In the genomic region with DNA sequence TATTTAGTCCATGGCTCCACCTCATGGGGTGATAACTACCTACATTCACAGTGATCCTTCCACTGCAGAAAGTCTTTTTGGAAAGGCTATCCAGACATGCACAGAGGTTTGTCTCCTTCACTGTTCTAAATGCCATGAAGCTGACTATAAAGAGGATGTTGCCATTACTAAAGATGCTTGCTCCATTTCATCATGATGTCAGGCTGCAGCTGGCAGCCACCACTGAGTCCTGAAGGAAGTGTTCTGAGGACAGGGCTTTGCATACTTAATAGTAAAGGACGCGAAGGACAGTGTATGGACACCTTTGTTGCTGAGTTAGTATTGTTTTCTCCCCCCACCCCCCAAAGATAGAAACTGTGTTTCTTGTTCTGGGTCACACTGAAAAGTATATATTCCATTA, we compare ENCODE assay signal across 22 mouse cellular contexts.
"Had no signal": no experiment of that assay in that cellular context is flagged by ENCODE, and none has a peak within 500 bp of the region (broad histone marks: within the 10 kb centered on the region; RNA-seq: fewer than 3 reads in every experiment).

No protein-coding gene starts in this region.

- H3K4me2 ChIP-seq: kidney, embryonic 15.5 days; liver, embryonic 13.5 days; neural tube, embryonic 12.5 days; neural tube, embryonic 15.5 days had no signal

- H3K9ac ChIP-seq: kidney, embryonic 15.5 days; liver, embryonic 13.5 days; neural tube, embryonic 12.5 days; neural tube, embryonic 15.5 days had no signal

- H3K4me3 ChIP-seq: kidney, embryonic 15.5 days; left cerebral cortex, adult 2 months; liver, embryonic 13.5 days; midbrain, embryonic 10.5 days; neural tube, embryonic 12.5 days; neural tube, embryonic 15.5 days had no signal

- H3K27me3 ChIP-seq: kidney, embryonic 15.5 days; liver, embryonic 13.5 days; megakaryocyte, embryonic 14.5 days; neural tube, embryonic 12.5 days; neural tube, embryonic 15.5 days had no signal

- H3K9me3 ChIP-seq: kidney, embryonic 15.5 days; liver, embryonic 13.5 days; megakaryocyte, embryonic 14.5 days; midbrain, embryonic 10.5 days; neural tube, embryonic 12.5 days; neural tube, embryonic 15.5 days had no signal

- H3K4me1 ChIP-seq: kidney, embryonic 15.5 days; midbrain, embryonic 10.5 days; neural tube, embryonic 12.5 days had no signal

- DNase-seq: kidney, adult 8-10 months; kidney, postnatal 14 days; kidney, postnatal 4 days; layer of hippocampus, postnatal 36 days; liver, embryonic 13.5 days; lung, adult 2 months; lung, postnatal 14 days; lung, postnatal 4 days; midbrain, embryonic 14.5 days; right cerebral cortex, adult 18-20 months; right cerebral cortex, postnatal 14 days; right cerebral cortex, postnatal 4 days; thymus, adult 2 months; thymus, postnatal 14 days; thymus, postnatal 4 days had no signal

- H3K27ac ChIP-seq: kidney, embryonic 15.5 days; left cerebral cortex, adult 2 months; liver, embryonic 13.5 days; midbrain, embryonic 10.5 days; neural tube, embryonic 12.5 days; neural tube, embryonic 15.5 days; stomach, postnatal 0 days had no signal
